Mouse (Mus musculus) megakaryocyte, embryonic 14.5 days (primary cell): ENCODE measurements around the gene Fcho2.

Experiments
- FLI1 ChIP-seq: IDR thresholded peaks from 2 replicates; pipeline ENCODE4 v1.6.1; 2012; ENCODE audit warnings: low read length, inconsistent platforms, mixed read lengths
- GATA1 ChIP-seq: IDR thresholded peaks from 3 replicates; pipeline ENCODE4 v1.6.1; 2012; ENCODE audit warnings: mixed read lengths, low read length, inconsistent platforms, borderline replicate concordance

GRCm38 (mm10) chr13:98710655-98711054, 104.6 kb downstream of the Fcho2 start:
- TF ChIP-seq GATA1 (no peak), FLI1 (no peak)
